Mouse (Mus musculus): ENCODE data around the gene Gmeb2.
A peak's percentile ranks its signal among the peaks of the same experiment; 100 is the strongest.

The Gmeb2 gene

GRCm38 (mm10) chr2:181274639-181275038 lies 13.2 kb downstream of the Gmeb2 start:
- no peak for DNase-seq (ENCODE audit: low read depth, low spot score)

DNA sequence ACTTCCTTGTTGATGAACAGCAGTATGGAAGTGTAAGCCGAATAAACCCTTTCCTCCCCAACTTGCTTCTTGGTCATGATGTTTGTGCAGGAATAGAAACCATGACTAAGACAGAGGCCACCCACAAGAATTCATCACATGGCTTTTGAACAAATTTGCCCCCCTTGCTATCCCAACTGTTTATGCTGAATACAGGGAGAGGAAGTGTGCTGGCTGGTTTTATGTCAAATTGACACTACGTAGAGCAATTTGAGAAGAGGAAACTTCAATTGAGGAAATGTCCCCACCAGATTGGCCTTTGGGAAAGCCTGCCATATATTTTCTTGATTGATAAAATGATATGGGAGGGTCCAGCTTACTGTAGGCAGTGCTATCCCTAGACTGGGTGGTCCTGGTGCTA lies 14.0 kb downstream of the Gmeb2 start:
- no peak for DNase-seq (ENCODE audit: low read depth, low spot score)

DNA sequence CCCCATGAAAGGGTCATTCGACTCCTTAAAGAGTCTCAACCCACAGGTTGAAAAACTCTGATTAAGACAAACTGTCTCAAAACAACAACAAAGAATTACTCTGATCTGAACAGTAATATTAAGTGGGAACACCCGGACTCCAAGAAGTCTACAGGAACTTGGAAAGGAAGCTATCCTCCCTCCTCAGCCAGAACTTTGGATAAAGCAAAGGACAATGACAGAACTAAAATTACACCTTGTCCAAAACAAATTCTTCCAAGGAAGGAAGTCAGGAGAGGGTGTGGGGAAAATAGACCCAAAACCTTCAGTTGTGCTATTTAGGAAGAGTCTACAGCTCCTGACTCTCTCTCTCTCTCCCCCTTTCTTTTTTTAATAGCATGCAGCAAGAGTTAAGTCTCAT lies 15.7 kb downstream of the Gmeb2 start:
- DNase-seq (ENCODE audit: low read depth, low spot score), result no peak

DNA sequence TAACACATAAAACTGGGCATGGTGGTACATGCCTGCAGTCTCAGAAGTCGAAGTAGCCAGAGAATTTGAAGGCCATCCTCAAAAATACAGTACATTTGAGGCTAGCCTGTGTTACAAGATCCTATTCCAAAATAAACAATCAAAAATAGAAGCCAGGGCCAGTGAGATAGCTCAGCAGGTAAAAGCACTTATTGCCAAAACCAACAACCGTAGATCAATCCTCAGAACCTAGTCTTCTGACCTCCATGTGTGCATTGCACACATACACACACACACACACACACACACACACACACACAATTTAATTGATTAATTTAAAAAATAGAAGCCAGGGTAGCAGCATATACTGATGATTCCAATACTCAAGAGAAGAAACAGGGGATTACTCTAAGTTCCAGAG lies 21.0 kb downstream of the Gmeb2 start:
- DNase-seq (ENCODE audit: low read depth, low spot score), result no peak

GRCm38 (mm10) chr2:181253248-181253647 lies 34.6 kb downstream of the Gmeb2 start:
- no peak for DNase-seq (ENCODE audit: low read depth, low spot score)

- DNase-seq (ENCODE audit: low read depth, low spot score), result no peak
Measured at GRCm38 (mm10) chr2:181251841-181252240, 36.0 kb downstream of the Gmeb2 start.

DNA sequence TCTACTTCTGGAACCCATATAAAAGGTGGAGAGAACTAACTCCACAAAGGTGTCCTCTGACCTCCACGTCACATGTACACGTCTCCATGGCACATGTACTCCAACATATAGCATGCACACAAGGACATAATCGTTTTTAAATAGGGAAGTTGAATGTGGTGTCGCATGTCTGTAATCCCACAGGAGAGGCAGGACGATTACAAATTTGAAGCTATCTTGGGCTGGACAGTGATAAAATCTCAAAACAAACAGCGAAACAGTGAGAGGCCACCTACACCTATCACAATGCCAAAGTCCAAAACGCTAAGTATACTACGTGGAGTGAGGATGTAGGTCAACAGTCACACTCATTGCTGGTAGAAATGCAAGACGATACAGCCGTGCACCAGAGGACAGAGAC lies 38.6 kb downstream of the Gmeb2 start:
- DNase-seq (ENCODE audit: low read depth, low spot score), result no peak

- DNase-seq (ENCODE audit: low read depth, low spot score), result no peak
Measured at GRCm38 (mm10) chr2:181245031-181245430, 42.8 kb downstream of the Gmeb2 start.

DNA sequence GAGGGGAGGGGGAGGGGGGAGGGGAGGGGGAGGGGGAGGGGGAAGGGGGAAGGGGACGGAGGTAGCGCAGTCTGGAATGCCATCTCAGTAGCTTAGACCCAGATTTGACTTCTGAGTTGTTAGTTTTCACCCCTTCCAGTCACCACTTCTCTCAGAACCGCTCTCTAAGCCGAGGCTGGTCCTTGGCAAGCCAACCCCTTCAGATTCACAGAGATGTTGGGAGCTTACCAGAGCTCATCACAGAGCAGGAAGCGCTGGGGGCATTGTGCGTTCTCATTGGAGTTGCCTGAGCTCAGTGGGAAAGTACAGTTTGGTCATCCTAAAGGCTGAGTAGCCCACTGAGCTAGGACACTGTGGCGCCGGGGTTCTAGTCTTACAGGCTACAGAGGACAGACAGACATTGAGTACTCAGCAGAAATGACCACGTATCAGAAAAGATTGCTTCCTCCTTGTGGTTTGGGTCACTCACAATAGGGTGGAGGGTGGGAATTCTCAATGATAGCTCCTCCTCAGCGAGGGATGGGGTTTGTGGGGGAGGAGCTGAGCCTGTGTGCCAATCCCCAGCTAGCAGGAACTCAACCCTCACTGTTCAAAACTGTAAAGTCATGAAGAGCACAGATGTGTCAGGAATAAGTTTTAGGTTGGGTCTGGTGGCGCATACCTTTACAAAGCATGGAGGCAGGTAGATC lies 44.0 kb downstream of the Gmeb2 start:
- DNase-seq (ENCODE audit: low read depth, low spot score), result no peak

- no peak for DNase-seq (ENCODE audit: low read depth, low spot score)
Measured at GRCm38 (mm10) chr2:181242314-181242665, 45.5 kb downstream of the Gmeb2 start.

GRCm38 (mm10) chr2:181241602-181242313 lies 46.1 kb downstream of the Gmeb2 start, which contains the start of gene Helz2:
Gene Helz2, minus strand, starts transcription at chr2:181242027.
- no peak for DNase-seq (ENCODE audit: low read depth, low spot score)

- DNase-seq (ENCODE audit: low read depth, low spot score), result no peak
Measured at GRCm38 (mm10) chr2:181240806-181241440, 46.9 kb downstream of the Gmeb2 start.

GRCm38 (mm10) chr2:181239261-181239660 lies 48.6 kb downstream of the Gmeb2 start:
- DNase-seq (ENCODE audit: low read depth, low spot score), result peak; percentile 37

- no peak for DNase-seq (ENCODE audit: low read depth, low spot score)
Measured at GRCm38 (mm10) chr2:181238861-181239260, 49.0 kb downstream of the Gmeb2 start.

- DNase-seq (ENCODE audit: low read depth, low spot score), result no peak
Measured at GRCm38 (mm10) chr2:181238091-181238610, 49.7 kb downstream of the Gmeb2 start.

- no peak for DNase-seq (ENCODE audit: low read depth, low spot score)
Measured at GRCm38 (mm10) chr2:181237251-181238014, 50.4 kb downstream of the Gmeb2 start.

- DNase-seq (ENCODE audit: low read depth, low spot score), result no peak
Measured at GRCm38 (mm10) chr2:181235681-181236566, 51.9 kb downstream of the Gmeb2 start.

DNA sequence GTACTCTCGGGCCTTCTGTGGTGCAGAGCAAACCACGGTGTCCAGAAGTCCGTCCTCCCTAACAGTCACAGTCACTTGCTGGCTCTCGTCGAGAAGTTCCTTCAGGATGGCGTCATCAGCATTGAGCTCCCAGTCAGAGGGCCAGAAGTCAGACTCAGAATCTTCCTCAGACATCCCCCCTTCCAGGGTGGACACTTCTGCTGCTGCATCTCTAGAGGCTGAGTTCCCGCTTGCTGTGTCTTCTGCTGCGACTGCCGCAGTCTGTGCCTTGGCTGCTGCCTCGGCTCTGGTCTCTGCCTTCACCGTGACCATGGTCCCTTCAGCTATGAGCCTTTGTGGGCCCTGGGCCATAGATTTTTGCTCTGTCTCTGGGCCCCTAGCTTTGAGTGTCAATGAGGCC lies 53.2 kb downstream of the Gmeb2 start:
- no peak for DNase-seq (ENCODE audit: low read depth, low spot score)

DNA sequence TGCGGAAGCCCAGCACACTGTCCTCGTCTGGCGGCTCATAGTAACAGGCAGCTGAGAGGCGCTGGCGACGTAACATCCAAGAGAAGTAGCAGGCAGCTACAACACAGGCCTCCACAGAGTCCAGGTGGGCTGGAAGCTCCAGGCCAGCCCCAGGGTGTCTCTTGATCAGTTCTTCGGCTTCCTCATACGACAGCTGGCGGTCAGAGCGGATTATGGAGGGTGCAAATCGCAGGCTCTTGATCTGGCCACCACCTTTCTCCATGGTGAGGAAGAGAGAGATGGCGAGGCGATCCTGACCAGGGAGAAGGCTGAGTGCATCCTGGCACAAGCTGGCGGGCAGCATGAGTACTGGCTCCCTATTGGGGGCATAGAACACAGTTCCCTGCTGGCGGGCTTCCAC lies 54.4 kb downstream of the Gmeb2 start:
- no peak for DNase-seq (ENCODE audit: low read depth, low spot score)

DNA sequence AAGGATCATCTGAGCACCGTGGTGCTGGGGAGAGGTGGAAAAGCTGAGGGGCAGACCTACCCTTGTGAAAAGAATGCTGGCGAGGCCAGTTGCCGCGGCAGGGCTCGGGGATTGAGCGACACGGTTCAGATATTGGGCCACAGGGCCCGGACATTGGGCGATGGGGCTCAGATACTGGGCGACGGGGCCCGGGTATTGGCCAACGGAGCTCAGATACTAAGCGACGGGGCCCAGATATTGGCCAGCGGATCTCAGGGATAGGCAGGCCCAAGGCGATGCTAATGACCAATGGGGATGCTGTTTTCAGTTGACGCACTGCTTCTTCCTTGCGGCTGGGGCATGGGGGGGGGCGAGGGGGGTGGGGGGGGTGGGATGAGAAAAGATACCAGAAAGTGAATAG lies 56.7 kb downstream of the Gmeb2 start:
- DNase-seq (ENCODE audit: low read depth, low spot score), result peak; percentile 79

DNA sequence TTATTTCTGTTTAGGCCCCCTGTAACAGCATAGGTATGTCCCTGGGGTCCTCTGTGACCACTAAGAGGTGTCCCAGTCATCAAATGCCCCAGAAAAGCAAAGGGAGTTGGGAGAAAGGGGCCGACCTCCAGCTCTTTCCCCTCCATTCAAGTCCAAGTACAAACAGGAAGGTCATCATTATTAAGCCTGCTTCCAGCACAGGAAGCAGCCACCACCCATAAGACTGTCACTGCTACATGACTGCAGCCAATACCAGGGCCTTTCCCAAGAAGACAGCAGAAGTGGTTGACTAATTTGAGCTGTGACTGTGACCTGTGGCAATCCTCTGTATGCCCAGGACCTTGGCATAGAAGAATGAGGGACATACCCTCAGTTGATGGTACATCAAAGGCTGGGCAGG lies 59.5 kb downstream of the Gmeb2 start:
- DNase-seq (ENCODE audit: low read depth, low spot score), result no peak

Measured in brain, adult 2 months (tissue).